Mouse (Mus musculus): Measurements from ENCODE around the gene Slc4a8.

DNA sequence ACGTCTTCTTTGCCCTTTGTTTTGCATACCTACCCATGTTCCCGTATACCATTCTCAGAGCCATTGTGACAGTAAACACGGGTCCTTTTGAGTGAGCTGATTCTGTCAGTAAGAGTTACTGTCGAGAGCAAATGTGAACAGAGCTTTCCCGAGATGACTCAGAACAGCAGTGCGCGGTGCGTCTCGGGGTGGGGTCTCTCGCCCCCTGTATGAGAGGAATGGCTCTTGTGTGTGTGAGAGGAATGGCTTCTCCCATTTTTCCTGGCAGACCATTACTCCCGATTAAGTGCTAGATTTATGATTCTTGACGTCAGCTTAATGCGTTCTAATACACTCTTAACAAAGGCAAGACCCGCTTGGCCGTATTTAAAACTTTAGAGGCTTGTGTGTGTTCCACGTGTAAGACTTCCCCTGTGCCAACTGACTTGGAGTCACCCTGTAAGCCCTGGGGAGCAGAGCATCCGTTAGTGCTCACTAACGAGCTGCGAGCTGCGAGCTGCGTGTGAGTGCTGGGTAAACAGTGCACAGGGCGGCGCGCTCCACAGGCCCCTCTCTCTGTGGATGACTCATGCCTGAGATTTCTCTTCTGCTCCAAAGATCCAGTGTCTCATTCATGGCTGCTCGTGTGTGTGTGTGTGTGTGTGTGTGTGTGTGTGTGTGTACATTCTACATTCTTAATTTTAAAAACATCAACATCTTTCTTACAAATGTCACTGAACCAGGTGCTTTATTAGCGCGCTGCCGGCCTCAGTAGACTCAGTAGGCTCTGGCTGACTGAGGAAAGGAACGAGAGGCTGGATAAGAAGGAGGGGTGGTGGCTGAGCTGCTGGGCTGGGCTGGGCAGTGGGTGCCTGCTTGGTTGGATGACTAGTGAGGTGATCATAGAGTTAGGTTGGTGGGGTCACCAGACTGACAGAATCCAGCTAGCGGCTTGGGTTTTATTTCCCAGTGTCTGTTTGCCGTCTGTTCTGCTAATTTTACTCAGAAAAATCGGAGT, 15.8 kb downstream of the Slc4a8 start:
- TF ChIP-seq CTCF (IDR thresholded peaks at IDR 0.05; ENCODE audit: control insufficient read depth, insufficient read depth, insufficient replicate concordance, low read depth, low read length) (no peak), POLR2A (IDR thresholded peaks at IDR 0.05; ENCODE audit: control insufficient read depth, low read depth, low read length) (no peak)
